Mouse (Mus musculus) T-helper 2 cell (primary cell): ENCODE data around the gene Acadsb.
"Not testable (repeated sequence)": the region's sequence is repeated elsewhere in the genome, so short reads cannot be mapped to it uniquely, and the experiment has no call there.

Source experiments
- in situ Hi-C: fragments of 300-600 bp; cut with MboI, MseI; formaldehyde crosslinking; loops from one replicate; pipeline ENCODE4 v1.15.1; 2025; ENCODE audit warnings: high pct_unique_total_duplicates

Acadsb gene

GRCm38 (mm10) chr7:131410416-131411058, at the start of gene Acadsb, which contains the start of gene Ikzf5:
Gene Acadsb (plus strand): TSS chr7:131410601.
Gene Ikzf5 (minus strand): TSS chr7:131410521.
- in situ Hi-C loops, result loop anchor here (5.0 kb wide), 1 partner anchor 43 kb away; no protein-coding TSS in a partner anchor

GRCm38 (mm10) chr7:131362269-131362614, 48.2 kb upstream of the Acadsb start:
- in situ Hi-C loops, result loop anchor here (25.0 kb wide), 1 partner anchor 825 kb away; no protein-coding TSS in a partner anchor

GRCm38 (mm10) chr7:131362615-131363300, 47.6 kb upstream of the Acadsb start, which contains the start of gene 2310057M21Rik:
Gene 2310057M21Rik (minus strand): TSS chr7:131362759.
- in situ Hi-C loops, result loop anchor here (25.0 kb wide), 1 partner anchor 825 kb away; no protein-coding TSS in a partner anchor

- in situ Hi-C loops, result loop anchor here (25.0 kb wide), 1 partner anchor 827 kb away; no protein-coding TSS in a partner anchor
Measured at GRCm38 (mm10) chr7:131364131-131364530, 46.3 kb upstream of the Acadsb start.

- in situ Hi-C loops, result loop anchor here (25.0 kb wide), 1 partner anchor 834 kb away; no protein-coding TSS in a partner anchor
Measured at GRCm38 (mm10) chr7:131370648-131371469, 39.5 kb upstream of the Acadsb start, which contains the start of gene Pstk. Gene Pstk (plus strand): TSS chr7:131371141.

GRCm38 (mm10) chr7:131371470-131371860, 38.9 kb upstream of the Acadsb start:
- in situ Hi-C loops, result loop anchor here (25.0 kb wide), 1 partner anchor 834 kb away; no protein-coding TSS in a partner anchor

- in situ Hi-C loops, result loop anchor here (25.0 kb wide), 1 partner anchor 835 kb away; no protein-coding TSS in a partner anchor
Measured at GRCm38 (mm10) chr7:131371880-131372651, 38.3 kb upstream of the Acadsb start.

GRCm38 (mm10) chr7:131391761-131392160, 18.6 kb upstream of the Acadsb start:
- in situ Hi-C loops, result not testable (repeated sequence)

GRCm38 (mm10) chr7:131409321-131409987, 947 bp upstream of the Acadsb start:
- in situ Hi-C loops, result no loop called here

- in situ Hi-C loops, result loop anchor here (5.0 kb wide), 1 partner anchor 43 kb away; no protein-coding TSS in a partner anchor
Measured at GRCm38 (mm10) chr7:131409988-131410385, 414 bp upstream of the Acadsb start.

GRCm38 (mm10) chr7:131411221-131411940, 980 bp downstream of the Acadsb start:
- in situ Hi-C loops, result loop anchor here (5.0 kb wide), 1 partner anchor 44 kb away; no protein-coding TSS in a partner anchor

GRCm38 (mm10) chr7:131411941-131412270, 1.5 kb downstream of the Acadsb start:
- in situ Hi-C loops, result loop anchor here (5.0 kb wide), 1 partner anchor 45 kb away; no protein-coding TSS in a partner anchor

- in situ Hi-C loops, result not testable (repeated sequence)
Measured at GRCm38 (mm10) chr7:131416742-131417141, 6.3 kb downstream of the Acadsb start.

- in situ Hi-C loops, result no loop called here
Measured at GRCm38 (mm10) chr7:131417605-131418004, 7.2 kb downstream of the Acadsb start.

- in situ Hi-C loops, result no loop called here
Measured at GRCm38 (mm10) chr7:131424912-131425311, 14.5 kb downstream of the Acadsb start.

- in situ Hi-C loops, result no loop called here
Measured at GRCm38 (mm10) chr7:131427331-131427730, 16.9 kb downstream of the Acadsb start.

GRCm38 (mm10) chr7:131432244-131432643, 21.8 kb downstream of the Acadsb start:
- in situ Hi-C loops, result no loop called here

GRCm38 (mm10) chr7:131434276-131434675, 23.9 kb downstream of the Acadsb start:
- in situ Hi-C loops, result no loop called here

- in situ Hi-C loops, result no loop called here
Measured at GRCm38 (mm10) chr7:131437051-131437450, 26.6 kb downstream of the Acadsb start.
